Mouse (Mus musculus) C2C12 (cell line): ENCODE measurements at regions not wholly inside any gene's neighbourhood (a gene's known extent, or its start where the extent isn't known, plus 50 kb on each side); places are given as distances from the start of the nearest gene placed in this dataset.

ENCODE experiments used
- H3K27me3 ChIP-seq: one replicate; pipeline ENCODE4 v1.6.1; 2011; ENCODE audit not compliant: control insufficient read depth, insufficient read depth, insufficient read length
- H3K36me3 ChIP-seq: one replicate; pipeline ENCODE4 v1.6.1; 2011; ENCODE audit not compliant: control insufficient read depth, insufficient read depth
- H3K4me3 ChIP-seq: one replicate; pipeline ENCODE4 v1.5.1; 2011; ENCODE audit warnings: mild to moderate bottlenecking, control low read depth; ENCODE audit not compliant: poor library complexity, insufficient read depth, severe bottlenecking
- H3K79me2 ChIP-seq: one replicate; pipeline ENCODE4 v1.6.1; 2011; ENCODE audit not compliant: control insufficient read depth, insufficient read depth
- H3K79me3 ChIP-seq: one replicate; pipeline ENCODE4 v1.6.1; 2011; ENCODE audit warnings: low read depth, control low read depth
- H3ac ChIP-seq: one replicate; pipeline ENCODE3; 2011; ENCODE audit warnings: low read depth; ENCODE audit not compliant: control insufficient read depth, insufficient read length
- CEBPB ChIP-seq: IDR thresholded peaks from one replicate; pipeline ENCODE4 v1.6.1; 2011; ENCODE audit warnings: low read depth, mild to moderate bottlenecking, control low read depth, moderate library complexity
- CTCF ChIP-seq: IDR thresholded peaks from one replicate; pipeline ENCODE4 v1.5.1; 2011; ENCODE audit not compliant: control insufficient read depth, insufficient read depth, insufficient read length
- FOSL1 ChIP-seq: IDR thresholded peaks from one replicate; pipeline ENCODE4 v1.8.0; 2011; ENCODE audit warnings: mild to moderate bottlenecking, low read length; ENCODE audit not compliant: poor library complexity, insufficient read depth, severe bottlenecking
- MAX ChIP-seq: IDR thresholded peaks from one replicate; pipeline ENCODE4 v1.6.1; 2011; ENCODE audit warnings: mild to moderate bottlenecking, control low read depth
- MYOD1 ChIP-seq: IDR thresholded peaks from one replicate; pipeline ENCODE4 v1.6.1; 2011; ENCODE audit warnings: low read depth; ENCODE audit not compliant: control insufficient read depth, insufficient read length
- MYOG ChIP-seq: IDR thresholded peaks from one replicate; pipeline ENCODE4 v1.6.1; 2011; ENCODE audit not compliant: control insufficient read depth, insufficient read length; ENCODE audit errors: extremely low read depth
- USF1 ChIP-seq: IDR thresholded peaks from one replicate; pipeline ENCODE4 v1.6.1; 2011; ENCODE audit warnings: low read depth, mild to moderate bottlenecking, control low read depth, moderate library complexity

DNA sequence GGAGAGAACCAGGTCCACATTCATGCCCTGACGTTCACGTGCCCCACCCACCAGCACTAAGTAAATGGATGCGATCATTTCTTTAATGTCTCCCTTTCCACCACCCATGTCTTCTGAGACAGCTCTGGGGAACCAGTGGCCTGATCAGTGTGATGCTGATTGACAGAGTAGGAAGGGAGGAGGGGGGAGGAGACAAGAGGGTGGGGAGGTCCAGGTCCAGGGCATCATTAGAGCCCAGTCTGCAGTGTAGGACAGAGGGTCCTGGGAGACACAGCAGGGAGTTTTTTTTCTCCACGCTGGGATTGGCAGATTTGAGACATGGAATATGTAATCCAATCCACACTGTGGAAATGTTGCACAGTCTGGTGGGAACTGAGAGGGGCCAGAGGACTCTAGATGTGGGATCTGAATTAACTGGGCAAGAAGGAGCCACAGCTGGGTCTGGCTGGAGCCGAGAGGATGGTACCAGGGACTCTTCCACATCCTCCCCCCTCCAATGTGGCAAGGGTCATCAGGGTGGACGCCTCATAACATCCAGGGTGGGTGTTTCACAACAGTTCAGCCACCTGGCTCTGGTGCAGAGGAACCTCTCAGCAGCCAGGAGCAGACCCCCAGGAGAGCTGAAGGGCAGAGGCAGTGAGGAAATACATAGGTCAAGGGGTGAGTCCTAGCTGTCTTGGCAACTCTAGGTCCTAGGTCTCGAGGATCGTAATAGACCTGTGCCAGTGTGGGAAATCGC is 89.3 kb upstream of the 1700021F07Rik start:
- Histone ChIP-seq H3K79me2 (no peaks in the 10 kb centered on the region), H3ac (no peak overlapping the region), H3K4me3 (no peak overlapping the region)

DNA sequence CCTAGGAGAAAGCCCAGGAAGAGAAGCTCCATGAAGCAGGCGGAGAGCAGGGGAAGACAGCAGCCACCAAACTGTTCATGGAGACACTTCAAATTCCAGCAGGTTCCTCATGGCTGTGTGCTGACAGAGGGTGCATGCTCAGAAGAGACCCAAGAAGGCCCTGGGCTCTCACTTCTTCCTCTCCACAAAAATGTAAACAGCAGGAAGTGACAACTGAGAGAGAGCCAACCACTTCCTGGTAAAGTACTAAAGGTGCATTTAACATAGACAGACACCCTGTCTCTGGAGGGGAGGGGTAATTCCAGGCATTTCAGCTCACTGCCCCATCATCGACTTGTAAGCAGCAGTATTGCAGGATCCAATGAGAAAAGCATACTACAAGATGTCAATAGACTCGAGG is 85.8 kb upstream of the 1700021F07Rik start:
- no peak for TF ChIP-seq CEBPB
- no peak for TF ChIP-seq MYOG
- no peak for TF ChIP-seq FOSL1
- no peak for TF ChIP-seq MAX
- no peak for TF ChIP-seq MYOD1
- no peak for TF ChIP-seq CTCF
- no peak for TF ChIP-seq USF1
- H3K79me2 ChIP-seq: no peaks in the 10 kb centered on the region
- no peak overlapping the region for H3K4me3 ChIP-seq
- no peaks in the 10 kb centered on the region for H3K36me3 ChIP-seq
- H3K79me3 ChIP-seq: no peaks in the 10 kb centered on the region
- H3K27me3 ChIP-seq: no peaks in the 10 kb centered on the region
- H3ac ChIP-seq: no peak overlapping the region

More for the DNA sequence above, 89.3 kb upstream of the 1700021F07Rik start:
- Histone ChIP-seq H3K79me3 (no peaks in the 10 kb centered on the region), H3K36me3 (no peaks in the 10 kb centered on the region), H3K27me3 (no peaks in the 10 kb centered on the region)
- no peak for TF ChIP-seq MYOD1
- TF ChIP-seq MYOG: no peak
- TF ChIP-seq MAX: no peak
- TF ChIP-seq CTCF: no peak
- TF ChIP-seq USF1: no peak

DNA sequence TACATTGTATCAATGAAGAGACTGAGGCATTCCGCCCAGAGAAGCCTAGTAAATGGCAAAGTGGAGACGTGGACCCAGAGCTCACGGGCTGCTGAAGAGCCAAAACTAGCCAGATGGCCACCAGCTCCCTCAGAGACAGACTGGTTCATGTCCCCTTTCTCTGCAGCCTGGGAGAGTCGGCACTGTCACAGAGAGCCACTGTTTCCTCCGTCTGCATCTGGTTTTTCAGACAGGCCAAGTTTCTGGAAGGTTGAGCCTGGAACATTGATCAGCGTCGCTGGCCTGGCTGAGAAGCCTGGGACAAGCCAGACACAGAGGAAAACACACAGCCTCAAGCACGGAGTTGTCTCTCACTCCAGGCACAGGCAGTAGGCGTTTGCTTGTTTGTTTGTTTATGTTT is 83.4 kb upstream of the 1700021F07Rik start:
- TF ChIP-seq MAX: no peak
- TF ChIP-seq CEBPB: no peak
- TF ChIP-seq FOSL1: no peak
- no peak for TF ChIP-seq USF1
- no peak for TF ChIP-seq MYOG
- no peak for TF ChIP-seq CTCF
- TF ChIP-seq MYOD1: no peak
- no peak overlapping the region for H3ac ChIP-seq
- H3K79me2 ChIP-seq: no peaks in the 10 kb centered on the region
- no peaks in the 10 kb centered on the region for H3K36me3 ChIP-seq
- H3K27me3 ChIP-seq: no peaks in the 10 kb centered on the region
- no peak overlapping the region for H3K4me3 ChIP-seq
- no peaks in the 10 kb centered on the region for H3K79me3 ChIP-seq

DNA sequence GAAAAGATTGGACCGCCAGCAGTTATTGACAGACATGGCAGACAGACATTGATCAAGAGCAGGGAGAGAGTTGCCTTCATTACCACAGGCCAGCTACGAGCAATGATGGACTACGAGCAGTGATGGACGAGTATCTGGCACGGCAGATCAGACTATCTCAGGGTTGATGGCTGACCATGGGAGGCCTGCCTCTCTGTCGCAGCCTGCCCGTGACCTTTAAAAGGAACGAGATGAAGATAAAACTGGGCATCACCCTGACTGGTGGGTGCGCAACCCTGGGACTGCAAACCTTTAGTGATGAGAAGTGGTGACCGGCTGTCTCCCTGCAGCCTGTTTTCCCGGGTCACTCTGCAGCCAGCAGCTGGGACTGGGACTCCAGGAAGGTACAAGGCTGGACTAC is 80.3 kb upstream of the 1700021F07Rik start:
- H3ac ChIP-seq: no peak overlapping the region
- H3K4me3 ChIP-seq: no peak overlapping the region
- H3K36me3 ChIP-seq: no peaks in the 10 kb centered on the region
- H3K79me3 ChIP-seq: no peaks in the 10 kb centered on the region
- H3K27me3 ChIP-seq: no peaks in the 10 kb centered on the region
- no peak for TF ChIP-seq MYOG
- no peak for TF ChIP-seq CTCF
- no peak for TF ChIP-seq MYOD1
- TF ChIP-seq USF1: no peak
- TF ChIP-seq MAX: no peak
- TF ChIP-seq CEBPB: no peak
- no peak for TF ChIP-seq FOSL1
- no peaks in the 10 kb centered on the region for H3K79me2 ChIP-seq

DNA sequence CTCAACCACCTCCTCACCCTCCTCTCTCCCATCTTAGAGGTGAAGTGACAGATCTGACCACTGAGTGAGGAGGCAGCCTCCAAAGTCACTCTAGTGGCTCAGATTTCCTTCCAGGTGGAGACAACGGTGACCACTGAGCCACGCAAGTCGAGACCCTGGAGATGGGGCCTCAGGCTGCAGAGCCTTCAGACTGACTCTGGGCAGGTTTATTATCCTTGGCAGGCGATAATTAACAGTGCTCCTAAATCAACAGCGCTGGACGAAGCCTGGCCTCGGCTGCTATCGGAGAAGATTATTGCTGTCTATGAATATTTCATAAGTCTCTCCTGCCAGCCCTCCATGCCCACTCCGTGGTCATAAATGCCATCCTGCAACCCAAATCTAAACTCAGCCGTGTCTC is 79.1 kb upstream of the 1700021F07Rik start:
- Histone ChIP-seq H3K4me3 (no peak overlapping the region), H3ac (no peak overlapping the region), H3K79me3 (no peaks in the 10 kb centered on the region), H3K27me3 (no peaks in the 10 kb centered on the region), H3K79me2 (no peaks in the 10 kb centered on the region), H3K36me3 (no peaks in the 10 kb centered on the region)
- TF ChIP-seq CEBPB (no peak), MYOD1 (no peak), MAX (no peak)

DNA sequence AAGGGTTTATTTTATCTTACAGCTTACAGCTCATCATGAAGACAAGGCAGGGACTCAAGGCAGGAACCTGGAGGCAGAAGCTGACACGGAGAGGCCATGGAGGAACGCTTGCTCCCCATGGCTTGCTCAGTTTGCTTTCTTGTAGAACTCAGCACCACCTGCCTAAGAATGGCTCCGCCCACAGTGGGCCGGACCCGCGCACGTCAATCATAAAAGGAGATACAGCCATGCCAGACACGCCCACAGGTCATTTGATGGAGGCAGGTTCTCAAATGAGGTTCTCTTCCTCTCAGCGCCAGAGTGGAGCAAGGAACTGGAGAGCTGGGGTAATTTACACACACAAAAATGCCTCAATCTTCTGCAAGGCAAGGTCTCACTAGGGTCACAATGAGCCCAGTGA is 78.0 kb upstream of the 1700021F07Rik start:
- no peaks in the 10 kb centered on the region for H3K27me3 ChIP-seq
- no peaks in the 10 kb centered on the region for H3K79me2 ChIP-seq
- no peak overlapping the region for H3ac ChIP-seq
- no peak overlapping the region for H3K4me3 ChIP-seq
- no peaks in the 10 kb centered on the region for H3K79me3 ChIP-seq
- no peaks in the 10 kb centered on the region for H3K36me3 ChIP-seq
- TF ChIP-seq MYOD1: no peak
- TF ChIP-seq MAX: no peak
- TF ChIP-seq MYOG: no peak
- no peak for TF ChIP-seq CEBPB
